Mouse (Mus musculus) hindbrain, embryonic 14.5 days (tissue): Measurements from ENCODE around the gene Ftcd. TPM values are rescaled to one million over a fixed set of nuclear protein-coding genes. Genes with fewer than 3 reads are reported as not detected.
A peak's percentile ranks its signal among the peaks of the same experiment; 100 is the strongest.

Source experiments
- ATAC-seq: fragments of 200-750 bp; cut with Nextera tagmentation; 2 replicates; pipeline ENCODE4 v1.8.0; 2017; ENCODE audit warnings: moderate number of reproducible peaks, mild to moderate bottlenecking, moderate TSS enrichment, moderate library complexity; ENCODE audit not compliant: low FRiP score
- DNase-seq: peaks from one replicate; pipeline ENCODE4 v3.0.0-alpha.2; 2015; ENCODE audit warnings: low spot score
- H3K27ac ChIP-seq: fragments of 300-500 bp; sonication (generic); 2 replicates; pipeline ENCODE4 v1.5.1; 2014; ENCODE audit warnings: mild to moderate bottlenecking, moderate library complexity
- H3K27me3 ChIP-seq: fragments of 300-500 bp; sonication (generic); 2 replicates; pipeline ENCODE4 v1.6.1; 2014; ENCODE audit warnings: mild to moderate bottlenecking, low read length, mixed read lengths; ENCODE audit not compliant: control insufficient read depth, insufficient read depth
- H3K36me3 ChIP-seq: fragments of 300-500 bp; sonication (generic); replicated peaks from 2 replicates; pipeline ENCODE4 v1.6.1; 2014; ENCODE audit not compliant: control insufficient read depth, insufficient read depth
- H3K4me1 ChIP-seq: fragments of 300-500 bp; sonication (generic); replicated peaks from 2 replicates; pipeline ENCODE4 v1.6.1; 2014; ENCODE audit warnings: antibody characterized with exemption, low read length, mixed read lengths; ENCODE audit not compliant: control insufficient read depth, insufficient read depth
- H3K4me2 ChIP-seq: fragments of 300-500 bp; sonication (generic); replicated peaks from 2 replicates; pipeline ENCODE4 v1.6.1; 2014; ENCODE audit warnings: mild to moderate bottlenecking, moderate library complexity
- H3K4me3 ChIP-seq: fragments of 300-500 bp; sonication (generic); replicated peaks from 2 replicates; pipeline ENCODE4 v1.5.1; 2014; ENCODE audit warnings: mild to moderate bottlenecking, low read length
- H3K9ac ChIP-seq: fragments of 300-500 bp; sonication (generic); 2 replicates; pipeline ENCODE4 v1.6.1; 2014
- H3K9me3 ChIP-seq: fragments of 300-500 bp; sonication (generic); 2 replicates; pipeline ENCODE4 v1.6.1; 2016; ENCODE audit warnings: low read length; ENCODE audit not compliant: control insufficient read depth
- WGBS: fragments of 180-500 bp; shearing (Covaris S2); extraction: QIAGEN DNeasy Blood & Tissue Kit; methylation state at CpG from one replicate; pipeline ENCODE4 v1.1.7; 2014; 5-methylcytosine and 5-hydroxymethylcytosine counted together
- polyA plus RNA-seq: library from polyadenylated mRNA; unstranded; fragments of >200 nt; fragmentation: Nextera tagmentation; extraction: Ambion mirVana; gene quantifications from 2 replicates; pipeline ENCODE4 v1.2.1, GENCODE M21; 2014

Gene Ftcd
- polyA plus RNA-seq = not detected in 2 replicates

- Histone ChIP-seq H3K27ac (no peak within 1 kb of the TSS), H3K9me3 (no peaks in the 10 kb centered on the region), H3K4me2 (no peak within 1 kb of the TSS), H3K4me1 (no peaks in the 10 kb centered on the region), H3K27me3 (no peaks in the 10 kb centered on the region), H3K36me3 (no peaks in the 10 kb centered on the region), H3K9ac (no peak within 1 kb of the TSS), H3K4me3 (no peak within 1 kb of the TSS)
- 67% methylated on average over 3 of the region's 3 CpGs for WGBS
- DNase-seq (no peak), ATAC-seq (no peak)
Measured at GRCm38 (mm10) chr10:76575374-76575773, at the start of gene Ftcd. TSS of gene Ftcd (plus strand) at chr10:76575648.

GRCm38 (mm10) chr10:76530922-76531321 lies 44.5 kb upstream of the Ftcd start:
- Histone ChIP-seq H3K9me3 (no peaks in the 10 kb centered on the region), H3K9ac (peak overlapping the region; percentile 46), H3K36me3 (peaks cover 22% of the 10 kb centered on the region), H3K4me2 (peak overlapping the region; percentile 65), H3K4me1 (peaks cover 20% of the 10 kb centered on the region; the same call in 1 of the 2 replicates), H3K27ac (peak overlapping the region; percentile 45; the same call in 1 of the 2 replicates), H3K4me3 (peak overlapping the region; percentile 75), H3K27me3 (no peaks in the 10 kb centered on the region)
- DNase-seq = no peak
- WGBS = 2% methylated on average over 11 of the region's 11 CpGs
- no peak; the same call in 1 of the 2 replicates for ATAC-seq

GRCm38 (mm10) chr10:76531375-76531774 lies 44.1 kb upstream of the Ftcd start, which contains the start of gene Lss:
TSS of gene Lss (plus strand) at chr10:76531588.
- peak within 1 kb of the TSS; percentile 78 for H3K9ac ChIP-seq
- H3K4me1 ChIP-seq = peaks cover 20% of the 10 kb centered on the region; the same call in 1 of the 2 replicates
- H3K4me3 ChIP-seq = peak within 1 kb of the TSS; percentile 75
- peaks cover 27% of the 10 kb centered on the region for H3K36me3 ChIP-seq
- WGBS = under 1% methylated on average over 37 of the region's 37 CpGs
- no peaks in the 10 kb centered on the region for H3K9me3 ChIP-seq
- DNase-seq (peak; percentile 97), ATAC-seq (peak; percentile 100)
- peak within 1 kb of the TSS; percentile 65 for H3K4me2 ChIP-seq
- no peaks in the 10 kb centered on the region for H3K27me3 ChIP-seq
- H3K27ac ChIP-seq = peak within 1 kb of the TSS; percentile 77

GRCm38 (mm10) chr10:76531828-76532227 lies 43.6 kb upstream of the Ftcd start:
- Histone ChIP-seq H3K27ac (peak overlapping the region; percentile 77), H3K9me3 (no peaks in the 10 kb centered on the region), H3K27me3 (no peaks in the 10 kb centered on the region), H3K4me1 (peaks cover 20% of the 10 kb centered on the region; the same call in 1 of the 2 replicates), H3K36me3 (peaks cover 31% of the 10 kb centered on the region), H3K9ac (peak overlapping the region; percentile 78), H3K4me3 (peak overlapping the region; percentile 75), H3K4me2 (peak overlapping the region; percentile 65)
- 1% methylated on average over 14 of the region's 14 CpGs for WGBS
- ATAC-seq (0 out of 2 replicates have a peak, but pooled peaks have one; percentile 18), DNase-seq (no peak)

- H3K36me3 ChIP-seq = peaks cover 68% of the 10 kb centered on the region
- H3K27me3 ChIP-seq = no peaks in the 10 kb centered on the region
- no peak overlapping the region for H3K4me3 ChIP-seq
- H3K9ac ChIP-seq = no peak overlapping the region
- 96% methylated on average over 7 of the region's 7 CpGs for WGBS
- peaks cover 20% of the 10 kb centered on the region; the same call in 1 of the 2 replicates for H3K4me1 ChIP-seq
- H3K9me3 ChIP-seq = no peaks in the 10 kb centered on the region
- no peak for DNase-seq
- H3K27ac ChIP-seq = no peak overlapping the region
- no peak for ATAC-seq
- H3K4me2 ChIP-seq = no peak overlapping the region
Measured at GRCm38 (mm10) chr10:76535526-76535925, 39.9 kb upstream of the Ftcd start.

- Histone ChIP-seq H3K4me2 (no peak overlapping the region), H3K9ac (no peak overlapping the region), H3K36me3 (peaks cover 89% of the 10 kb centered on the region), H3K27me3 (no peaks in the 10 kb centered on the region), H3K4me3 (no peak overlapping the region), H3K27ac (no peak overlapping the region), H3K4me1 (peaks cover 8% of the 10 kb centered on the region; the same call in 1 of the 2 replicates), H3K9me3 (no peaks in the 10 kb centered on the region)
- ATAC-seq = no peak
- no peak for DNase-seq
- WGBS = 87% methylated on average over 9 of the region's 9 CpGs
Measured at GRCm38 (mm10) chr10:76537619-76538018, 37.8 kb upstream of the Ftcd start.

- no peak for ATAC-seq
- H3K36me3 ChIP-seq = peaks cover 100% of the 10 kb centered on the region
- 94% methylated on average over 11 of the region's 11 CpGs for WGBS
- no peak overlapping the region for H3K27ac ChIP-seq
- H3K4me1 ChIP-seq = no peaks in the 10 kb centered on the region
- no peaks in the 10 kb centered on the region for H3K9me3 ChIP-seq
- no peak overlapping the region for H3K4me2 ChIP-seq
- H3K9ac ChIP-seq = no peak overlapping the region
- no peak overlapping the region for H3K4me3 ChIP-seq
- H3K27me3 ChIP-seq = no peaks in the 10 kb centered on the region
- no peak for DNase-seq
Measured at GRCm38 (mm10) chr10:76541336-76542085, 33.9 kb upstream of the Ftcd start.

- WGBS = 91% methylated on average over 10 of the region's 10 CpGs
- H3K27me3 ChIP-seq = no peaks in the 10 kb centered on the region
- no peak overlapping the region for H3K4me3 ChIP-seq
- peaks cover 100% of the 10 kb centered on the region for H3K36me3 ChIP-seq
- H3K27ac ChIP-seq = no peak overlapping the region
- ATAC-seq (no peak), DNase-seq (no peak)
- H3K4me1 ChIP-seq = no peaks in the 10 kb centered on the region
- H3K9ac ChIP-seq = no peak overlapping the region
- no peak overlapping the region for H3K4me2 ChIP-seq
- H3K9me3 ChIP-seq = no peaks in the 10 kb centered on the region
Measured at GRCm38 (mm10) chr10:76542636-76543375, 32.6 kb upstream of the Ftcd start.

GRCm38 (mm10) chr10:76546566-76546965 lies 28.9 kb upstream of the Ftcd start:
- DNase-seq = no peak
- no peak overlapping the region for H3K9ac ChIP-seq
- no peak overlapping the region for H3K4me2 ChIP-seq
- no peaks in the 10 kb centered on the region for H3K9me3 ChIP-seq
- H3K27ac ChIP-seq = no peak overlapping the region
- no peaks in the 10 kb centered on the region for H3K4me1 ChIP-seq
- peaks cover 100% of the 10 kb centered on the region for H3K36me3 ChIP-seq
- ATAC-seq = no peak
- no peaks in the 10 kb centered on the region for H3K27me3 ChIP-seq
- WGBS = 94% methylated on average over 8 of the region's 8 CpGs
- H3K4me3 ChIP-seq = no peak overlapping the region
